In genomic region chr17:78495929-78496328, GRCm38 (mm10) we compare ENCODE assay signal across 22 mouse cellular contexts. TPM values are rescaled to one million over a fixed set of nuclear protein-coding genes. Genes with fewer than 3 reads are reported as not detected.
DNase-seq lines count a peak whose midpoint lies in the region; ATAC-seq and TF ChIP-seq lines count a peak whose summit lies in the region.
"Had no signal": no experiment of that assay in that cellular context is flagged by ENCODE, and none has a peak within 500 bp of the region (broad histone marks: within the 10 kb centered on the region; RNA-seq: fewer than 3 reads in every experiment).

No protein-coding gene starts in this region.

- ATAC-seq in heart, embryonic 11.5 days (replicated peaks; ENCODE audit: insufficient number of reproducible peaks, low FRiP score, low TSS enrichment), result no peak
- ATAC-seq in intestine, embryonic 15.5 days, result peak; percentile 59; the same call in 1 of the 2 replicates
- no peak for ATAC-seq in intestine, postnatal 0 days
- ATAC-seq in intestine, embryonic 16.5 days, result peak; percentile 86
- ATAC-seq: activated CD4-positive, CD25-positive, alpha-beta regulatory T cell, adult 4 months; CD4-positive, CD25-positive, alpha-beta regulatory T cell, adult 4 months; Patski had no signal

- no peak overlapping the region for H3K4me2 ChIP-seq in heart, embryonic 11.5 days
- no peak overlapping the region for H3K4me2 ChIP-seq in intestine, embryonic 15.5 days (replicated peaks)
- no peak overlapping the region for H3K4me2 ChIP-seq in intestine, postnatal 0 days (replicated peaks; ENCODE audit: low read depth)
- no peak overlapping the region for H3K4me2 ChIP-seq in intestine, embryonic 16.5 days (ENCODE audit: low read depth, low read length)

- no peak overlapping the region for H3K9ac ChIP-seq in heart, embryonic 11.5 days (ENCODE audit: low read depth, low read length)
- no peak overlapping the region for H3K9ac ChIP-seq in intestine, embryonic 15.5 days
- no peak overlapping the region for H3K9ac ChIP-seq in intestine, postnatal 0 days (ENCODE audit: low read depth, low read length)
- H3K9ac ChIP-seq in intestine, embryonic 16.5 days (ENCODE audit: low read depth, low read length), result no peak overlapping the region

- TF ChIP-seq CTCF in intestine, postnatal 0 days (IDR thresholded peaks at IDR 0.05; ENCODE audit: low read depth), result no peak

- no peaks in the 10 kb centered on the region for H3K9me3 ChIP-seq in heart, embryonic 11.5 days (replicated peaks; ENCODE audit: control insufficient read depth, low read length)
- H3K9me3 ChIP-seq in intestine, embryonic 15.5 days, result no peaks in the 10 kb centered on the region
- no peaks in the 10 kb centered on the region for H3K9me3 ChIP-seq in intestine, postnatal 0 days (ENCODE audit: control insufficient read depth)
- no peaks in the 10 kb centered on the region for H3K9me3 ChIP-seq in intestine, embryonic 16.5 days (ENCODE audit: control insufficient read depth, low read length)
- H3K9me3 ChIP-seq: G1E had no signal

- H3K27ac ChIP-seq in heart, embryonic 11.5 days (ENCODE audit: low read depth, low read length), result no peak overlapping the region
- H3K27ac ChIP-seq in intestine, embryonic 15.5 days, result no peak overlapping the region
- H3K27ac ChIP-seq in intestine, postnatal 0 days (ENCODE audit: low read depth, low read length), result no peak overlapping the region
- no peak overlapping the region for H3K27ac ChIP-seq in intestine, embryonic 16.5 days (ENCODE audit: low read length)

- H3K27me3 ChIP-seq in heart, embryonic 11.5 days (ENCODE audit: control insufficient read depth, insufficient read depth, low read length), result no peaks in the 10 kb centered on the region
- H3K27me3 ChIP-seq in intestine, embryonic 15.5 days (replicated peaks), result no peaks in the 10 kb centered on the region
- no peaks in the 10 kb centered on the region for H3K27me3 ChIP-seq in intestine, postnatal 0 days (replicated peaks; ENCODE audit: control insufficient read depth, insufficient read depth, low read length)
- no peaks in the 10 kb centered on the region for H3K27me3 ChIP-seq in intestine, embryonic 16.5 days (replicated peaks; ENCODE audit: control insufficient read depth, insufficient read depth, low read length)
- H3K27me3 ChIP-seq: CH12.LX, Patski had no signal

- H3K36me3 ChIP-seq in heart, embryonic 11.5 days (ENCODE audit: control insufficient read depth, insufficient read depth, low read length), result no peaks in the 10 kb centered on the region
- no peaks in the 10 kb centered on the region for H3K36me3 ChIP-seq in intestine, embryonic 15.5 days
- no peaks in the 10 kb centered on the region for H3K36me3 ChIP-seq in intestine, postnatal 0 days (ENCODE audit: control insufficient read depth, insufficient read depth)
- H3K36me3 ChIP-seq in intestine, embryonic 16.5 days (ENCODE audit: control insufficient read depth, insufficient read depth, low read length), result no peaks in the 10 kb centered on the region
- H3K36me3 ChIP-seq: G1E had no signal

- DNase-seq in heart, adult 11 months, result peak; percentile 54
- DNase-seq in B cell, adult 2 months, result no peak
- DNase-seq: adrenal gland, adult 2 months; adrenal gland, adult 8-10 months; adrenal gland, postnatal 10 days; adrenal gland, postnatal 14 days; adrenal gland, postnatal 25 days; adrenal gland, postnatal 36 days; cerebellum, adult 11 months; cerebellum, adult 11-12 months; cerebellum, adult 18-20 months; cerebellum, adult 2 months had no signal

- 96% methylated on average over 4 of the region's 4 CpGs for WGBS in heart, embryonic 11.5 days (ENCODE audit: insufficient replicate concordance)
- 69% methylated on average over 4 of the region's 4 CpGs for WGBS in intestine, embryonic 15.5 days
- 33% methylated on average over 4 of the region's 4 CpGs for WGBS in intestine, postnatal 0 days
- 60% methylated on average over 4 of the region's 4 CpGs for WGBS in intestine, embryonic 16.5 days

- H3K4me1 ChIP-seq in heart, embryonic 11.5 days (ENCODE audit: control insufficient read depth, insufficient read depth, low read length), result no peaks in the 10 kb centered on the region
- no peaks in the 10 kb centered on the region for H3K4me1 ChIP-seq in intestine, embryonic 15.5 days (replicated peaks)
- H3K4me1 ChIP-seq in intestine, postnatal 0 days (replicated peaks; ENCODE audit: control insufficient read depth, insufficient read depth, low read length), result no peaks in the 10 kb centered on the region
- no peaks in the 10 kb centered on the region for H3K4me1 ChIP-seq in intestine, embryonic 16.5 days (ENCODE audit: control insufficient read depth, insufficient read depth, low read length)

- H3K4me3 ChIP-seq in heart, embryonic 11.5 days (ENCODE audit: low read depth, low read length), result no peak overlapping the region
- H3K4me3 ChIP-seq in intestine, embryonic 15.5 days (replicated peaks), result no peak overlapping the region
- no peak overlapping the region for H3K4me3 ChIP-seq in intestine, postnatal 0 days (ENCODE audit: low read depth, low read length)
- no peak overlapping the region for H3K4me3 ChIP-seq in intestine, embryonic 16.5 days (ENCODE audit: low read length)

RNA-seq across cellular contexts. Expression of gene Vit, which starts 11.9 kb away (rescaled TPM):
- 0.21 TPM in 1 of 2 replicates, not detected in the other for polyA plus RNA-seq in heart, embryonic 11.5 days (2014; fragmentation: Nextera tagmentation; extraction: Ambion mirVana)
- polyA plus RNA-seq in intestine, embryonic 15.5 days (2015; fragmentation: Nextera tagmentation; extraction: Ambion mirVana), result 0.14 and 0.27 TPM in 2 replicates
- 0.93 and 1.0 TPM in 2 replicates for polyA plus RNA-seq in intestine, postnatal 0 days (2015; fragmentation: Nextera tagmentation; extraction: Ambion mirVana)
- polyA plus RNA-seq in intestine, embryonic 16.5 days (2015; fragmentation: Nextera tagmentation; extraction: Ambion mirVana), result 0.13 and 0.23 TPM in 2 replicates
- polyA plus RNA-seq: activated CD4-positive, CD25-positive, alpha-beta regulatory T cell, adult 4 months; C2C12; CD4-positive, CD25-positive, alpha-beta regulatory T cell, adult 4 months; G1E had no signal

Comparison
In these comparisons a context has a peak if more than half of its experiments do, and no peak if none do; other contexts are left out.
1. ATAC-seq: peak in intestine, embryonic 15.5 days (single experiment) and intestine, embryonic 16.5 days (single experiment); none in heart, embryonic 11.5 days (single experiment) and intestine, postnatal 0 days (single experiment).